Mouse (Mus musculus): ENCODE measurements around the gene Trim8.

The Trim8 gene

GRCm38 (mm10) chr19:46523131-46523479, 21.6 kb downstream of the Trim8 start:
- peak; percentile 48 for DNase-seq (ENCODE audit: low read depth, low spot score)

DNA sequence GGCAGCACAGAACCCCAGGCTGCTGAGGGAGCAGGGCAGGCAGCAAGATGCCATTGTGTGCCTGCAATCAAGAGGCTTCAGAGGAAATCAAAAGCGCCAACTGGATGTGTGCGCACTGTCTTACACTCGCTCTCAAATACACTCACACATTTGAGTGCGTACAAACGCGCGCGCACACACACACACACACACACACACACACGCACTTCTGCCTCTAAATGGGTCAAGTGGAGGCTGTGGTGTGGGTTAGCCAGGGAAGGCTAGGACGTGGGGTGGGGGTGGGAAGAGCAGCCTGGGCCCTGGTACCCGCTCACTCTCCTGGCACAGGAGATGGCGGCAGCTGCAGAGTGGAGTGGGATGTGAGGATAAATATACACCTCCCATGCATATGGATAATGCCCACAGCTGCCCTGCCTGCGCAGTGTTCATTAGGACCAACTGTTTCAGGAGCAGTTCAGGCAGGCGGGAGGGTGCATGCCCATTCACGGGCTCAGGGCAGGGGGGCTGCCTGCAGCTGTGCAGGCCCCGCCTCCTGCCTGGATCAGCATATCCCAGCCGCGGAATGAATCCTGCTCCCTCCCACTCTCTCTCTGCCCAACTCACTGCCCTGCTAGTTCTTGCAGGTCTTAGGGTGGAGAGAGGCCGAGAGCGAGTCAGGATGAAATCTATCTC, 22.1 kb downstream of the Trim8 start:
- DNase-seq (ENCODE audit: low read depth, low spot score): peak; percentile 76

DNA sequence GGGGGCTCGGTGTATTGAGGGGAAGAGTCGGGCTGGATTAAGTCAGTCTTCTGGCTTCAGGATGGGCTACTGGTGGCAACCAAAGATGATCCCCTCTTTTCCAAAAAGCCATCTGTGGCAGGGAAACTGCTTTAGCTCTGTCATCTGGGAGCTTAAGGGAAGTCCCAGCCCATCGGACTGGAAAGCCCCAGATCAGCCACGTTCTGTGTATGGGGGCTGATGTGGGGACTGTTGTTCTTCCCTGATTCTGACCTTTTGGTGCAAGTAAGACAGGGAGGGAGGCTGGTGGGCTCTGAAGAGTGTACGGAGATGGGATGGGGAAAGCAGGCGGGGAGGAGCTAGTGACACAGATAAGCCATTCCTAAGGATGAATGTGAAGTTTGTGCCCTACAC, 22.6 kb downstream of the Trim8 start:
- DNase-seq (ENCODE audit: low read depth, low spot score): no peak

- DNase-seq (ENCODE audit: low read depth, low spot score): peak; percentile 73
Observed at GRCm38 (mm10) chr19:46524601-46525321, 23.3 kb downstream of the Trim8 start.

GRCm38 (mm10) chr19:46525691-46526631, 24.5 kb downstream of the Trim8 start:
- DNase-seq (ENCODE audit: low read depth, low spot score): peak; percentile 77

DNA sequence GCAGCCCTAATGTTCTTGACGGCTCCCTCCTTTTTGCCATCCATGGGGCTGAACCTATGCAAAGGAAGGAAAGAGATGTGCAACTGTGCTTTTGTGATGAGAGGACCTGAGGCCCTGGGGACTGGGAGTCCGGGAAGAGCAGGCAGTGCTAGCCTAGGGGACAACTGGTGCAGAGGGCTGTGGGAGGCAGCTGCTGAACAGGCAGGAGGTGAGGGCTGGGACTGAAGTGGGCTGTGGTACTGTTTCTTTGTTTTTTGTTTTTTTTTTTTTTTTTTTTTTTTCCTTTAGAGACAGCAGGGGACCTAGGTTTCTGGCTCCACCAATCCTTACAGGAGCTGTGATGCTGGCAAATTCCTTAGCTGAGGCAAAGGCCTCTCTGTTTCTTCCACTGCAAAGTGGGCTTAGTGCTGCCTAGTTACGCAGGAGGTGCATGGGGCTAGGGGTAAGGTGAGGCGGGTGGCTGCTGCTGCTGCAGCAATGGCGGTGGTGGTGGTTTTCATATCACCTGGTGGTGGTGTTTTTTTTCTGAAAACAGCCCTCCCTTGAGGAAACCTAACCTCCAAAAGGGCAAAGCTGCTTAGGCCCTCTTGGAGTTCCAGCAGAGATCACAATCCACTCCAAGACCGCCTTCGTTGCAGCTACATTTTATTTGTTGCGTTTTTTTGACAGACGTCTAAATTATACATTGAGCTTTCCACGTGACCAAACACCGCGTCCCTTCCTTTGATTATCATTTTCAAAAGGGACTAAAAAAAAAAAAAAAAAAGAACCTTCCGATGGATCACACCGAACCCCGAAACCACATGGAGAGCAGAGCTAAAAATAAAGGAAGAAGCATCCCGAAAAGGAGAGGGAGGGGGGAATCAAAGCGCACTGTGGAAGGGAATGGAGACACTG, 26.4 kb downstream of the Trim8 start:
- no peak for DNase-seq (ENCODE audit: low read depth, low spot score)

DNA sequence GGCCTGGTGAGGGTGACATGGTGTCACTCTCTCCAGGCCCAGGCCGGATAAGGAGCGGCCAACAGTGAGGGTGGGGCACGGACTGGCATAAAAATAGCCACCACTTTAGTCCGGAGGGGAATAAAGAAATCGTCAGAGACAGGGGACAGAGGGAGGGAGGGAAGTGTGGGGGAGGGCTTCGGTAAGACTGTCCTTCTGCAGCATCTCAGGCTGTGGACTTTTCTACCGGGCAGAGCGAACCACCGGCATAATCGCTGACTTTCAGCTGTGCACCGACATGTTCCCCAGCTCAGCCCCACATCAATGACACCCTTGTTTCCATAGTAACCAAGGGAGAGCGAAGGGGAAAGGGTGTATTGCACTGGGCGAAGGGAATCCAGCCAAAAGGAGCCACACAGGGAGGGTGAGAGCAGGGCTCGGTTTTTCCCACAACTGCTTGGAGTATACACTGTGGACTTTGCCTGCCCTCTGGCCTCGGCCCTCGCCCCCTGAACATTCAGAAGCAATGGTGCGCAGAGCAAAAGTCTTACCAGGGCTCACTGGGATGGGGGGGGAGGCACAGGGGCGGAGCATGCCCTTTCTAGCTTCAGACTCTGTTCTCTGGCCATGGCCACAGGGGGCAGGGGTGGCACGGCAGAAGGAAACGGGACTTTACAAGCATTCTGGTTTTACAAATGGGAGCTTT, 27.2 kb downstream of the Trim8 start:
- DNase-seq (ENCODE audit: low read depth, low spot score): no peak

DNA sequence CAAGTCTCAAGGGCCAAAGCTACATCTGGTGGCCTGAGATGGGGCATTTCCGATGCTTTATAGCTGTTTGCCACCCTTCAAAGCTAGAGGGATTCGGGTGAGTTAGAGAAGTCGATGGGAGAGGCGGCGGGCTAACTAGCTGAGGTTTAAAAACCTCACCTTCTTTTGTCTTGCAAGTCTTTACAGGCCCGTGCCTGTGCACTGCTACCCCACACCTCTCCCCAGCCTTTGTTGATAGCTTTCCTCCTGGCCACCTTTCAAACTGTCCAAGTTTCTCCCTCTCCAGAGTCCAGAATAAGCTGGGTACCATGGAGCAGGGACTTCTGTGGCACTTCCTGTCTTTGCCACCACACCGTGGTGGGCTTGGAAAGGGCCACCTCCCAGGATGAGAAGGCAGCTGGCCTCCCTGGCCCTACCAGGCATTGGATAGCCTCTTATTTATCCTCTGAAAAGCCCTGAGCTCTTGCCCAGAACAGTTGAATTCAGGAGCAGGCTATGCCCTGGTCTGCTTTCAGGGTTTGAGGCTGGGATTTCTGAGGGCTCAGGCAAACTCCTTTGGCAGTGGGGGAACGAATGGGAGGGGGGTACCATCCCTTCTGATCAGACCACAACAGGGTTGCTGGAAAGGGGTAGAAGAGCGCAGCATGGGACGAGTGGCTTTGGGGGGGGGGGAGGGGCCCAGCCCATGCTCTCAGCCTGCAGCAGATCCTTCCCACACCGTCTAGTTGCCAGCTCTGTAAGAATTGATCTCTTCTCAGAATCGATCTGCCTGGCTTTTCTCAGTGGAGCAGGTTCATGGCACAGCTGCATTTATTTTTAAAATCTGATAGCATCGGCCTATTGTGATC, 28.3 kb downstream of the Trim8 start:
- DNase-seq (ENCODE audit: low read depth, low spot score): no peak

DNA sequence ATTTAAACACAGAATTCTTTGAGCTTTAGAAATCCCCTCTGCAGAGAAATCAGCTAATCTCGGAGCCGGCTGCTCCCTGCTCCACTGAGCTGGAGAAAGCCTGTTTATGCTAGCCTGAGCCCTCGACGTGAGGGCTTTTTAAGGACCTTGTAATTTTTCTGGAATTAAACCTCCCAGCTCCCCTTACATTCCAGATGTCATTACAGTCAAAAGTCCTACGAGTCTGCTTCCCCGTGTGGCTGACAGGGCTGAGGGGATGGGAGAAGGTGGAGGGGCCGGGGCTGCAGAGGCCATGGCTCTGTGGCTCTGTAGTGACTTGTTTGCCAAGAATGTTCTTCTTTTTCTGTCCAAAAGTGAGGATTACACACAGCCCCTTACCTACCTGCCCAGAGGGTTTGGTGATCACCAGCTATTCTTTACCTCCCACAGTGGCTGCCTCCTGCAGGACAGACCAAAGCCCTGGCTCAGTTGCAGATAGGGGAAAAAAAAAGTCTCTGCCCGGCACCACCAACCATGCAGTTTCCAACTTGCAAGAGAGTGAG, 29.0 kb downstream of the Trim8 start:
- DNase-seq (ENCODE audit: low read depth, low spot score): no peak

- no peak for DNase-seq (ENCODE audit: low read depth, low spot score)
Observed at GRCm38 (mm10) chr19:46531071-46532030, 29.8 kb downstream of the Trim8 start.

- no peak for DNase-seq (ENCODE audit: low read depth, low spot score)
Observed at GRCm38 (mm10) chr19:46532031-46532688, 30.7 kb downstream of the Trim8 start.

DNA sequence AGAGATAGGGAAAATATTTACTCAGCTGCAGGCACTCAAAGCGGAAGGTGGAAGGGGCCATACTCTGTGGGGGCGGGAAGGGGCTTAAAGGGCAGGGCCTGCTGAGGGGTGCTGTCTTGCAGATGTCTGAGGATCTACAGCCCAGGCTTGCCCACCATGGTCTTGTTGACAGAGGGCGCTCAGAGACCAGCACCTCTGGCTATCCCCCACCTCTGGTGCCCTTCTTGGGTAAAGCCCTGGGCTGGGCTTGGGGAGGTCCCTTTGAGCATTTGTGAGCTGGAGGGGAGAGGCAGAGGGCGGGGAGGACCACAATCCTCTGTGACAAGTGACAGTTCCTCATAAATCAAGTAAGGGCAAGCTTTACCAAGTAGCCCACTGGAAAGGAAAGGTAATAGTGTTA, 31.6 kb downstream of the Trim8 start:
- no peak for DNase-seq (ENCODE audit: low read depth, low spot score)

- DNase-seq (ENCODE audit: low read depth, low spot score): no peak
Observed at GRCm38 (mm10) chr19:46533525-46533924, 32.0 kb downstream of the Trim8 start.

GRCm38 (mm10) chr19:46534542-46535098, 33.1 kb downstream of the Trim8 start:
- DNase-seq (ENCODE audit: low read depth, low spot score): no peak

GRCm38 (mm10) chr19:46537357-46537756, 35.9 kb downstream of the Trim8 start:
- no peak for DNase-seq (ENCODE audit: low read depth, low spot score)

GRCm38 (mm10) chr19:46538213-46538612, 36.7 kb downstream of the Trim8 start:
- DNase-seq (ENCODE audit: low read depth, low spot score): peak; percentile 10

- no peak for DNase-seq (ENCODE audit: low read depth, low spot score)
Observed at GRCm38 (mm10) chr19:46542750-46543149, 41.2 kb downstream of the Trim8 start.

All from 3T3-L1 (cell line).